Mouse (Mus musculus) heart, adult 2 months (tissue): ENCODE results near the gene Pbx1.

Source experiments
- CTCF ChIP-seq: fragments of 200-600 bp; IDR thresholded peaks from 2 replicates; pipeline ENCODE4 v1.8.1; 2022; ENCODE audit warnings: antibody characterized with exemption, mild to moderate bottlenecking, moderate library complexity
- EP300 ChIP-seq: fragments of 200-500 bp; IDR thresholded peaks from 2 replicates; pipeline ENCODE4 v1.6.1; 2011; ENCODE audit warnings: low read depth, low read length, control low read depth; ENCODE audit not compliant: insufficient read depth
- POLR2A ChIP-seq: fragments of 200-500 bp; IDR thresholded peaks from 2 replicates; pipeline ENCODE4 v1.6.1; 2011; ENCODE audit warnings: mild to moderate bottlenecking, low read depth, low read length, control low read depth; ENCODE audit not compliant: insufficient read depth

DNA sequence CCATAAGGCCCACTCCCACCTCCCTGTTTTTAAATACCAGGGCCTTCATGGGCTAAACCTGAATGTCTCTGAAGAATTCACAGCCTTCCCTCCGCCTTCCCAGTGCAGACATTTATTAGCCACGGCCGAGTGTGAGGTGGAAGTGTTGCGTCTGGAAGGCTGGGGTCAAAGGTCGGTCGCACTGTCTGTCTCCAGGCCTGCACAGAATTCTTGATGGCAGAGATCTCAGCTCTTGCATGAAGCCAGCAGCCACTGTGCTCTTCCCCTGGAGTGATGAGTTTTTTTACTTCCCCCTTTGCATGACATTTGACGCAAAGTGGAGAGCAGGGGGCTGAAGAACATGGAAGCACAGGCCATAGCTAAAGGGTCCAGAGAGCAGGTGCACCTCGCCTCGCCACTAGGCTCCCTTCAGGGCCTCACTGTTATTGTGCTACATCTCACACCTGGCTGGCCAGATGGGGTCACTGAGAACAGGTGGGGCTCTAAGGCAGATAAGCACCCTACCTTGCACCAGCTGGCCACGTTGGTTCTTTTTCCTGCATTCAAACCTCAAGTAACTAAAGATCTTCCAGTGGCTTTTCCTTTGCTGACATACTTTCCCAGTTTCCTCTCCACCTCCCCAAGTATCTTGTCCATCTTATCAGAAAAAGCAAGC, 143.1 kb downstream of the Pbx1 start:
- no peak for TF ChIP-seq POLR2A
- TF ChIP-seq CTCF, result no peak
- no peak for TF ChIP-seq EP300
